Mouse (Mus musculus) urinary bladder, postnatal 36 days (tissue): ENCODE measurements around the gene Ywhag.

ENCODE experiments used
- DNase-seq, 2 experiments: peaks; one replicate each; pipeline ENCODE4 v3.0.0; 2022; ENCODE audit warnings: low spot score in 2 of 2, mixed read lengths in 1 of 2

Ywhag gene

DNA sequence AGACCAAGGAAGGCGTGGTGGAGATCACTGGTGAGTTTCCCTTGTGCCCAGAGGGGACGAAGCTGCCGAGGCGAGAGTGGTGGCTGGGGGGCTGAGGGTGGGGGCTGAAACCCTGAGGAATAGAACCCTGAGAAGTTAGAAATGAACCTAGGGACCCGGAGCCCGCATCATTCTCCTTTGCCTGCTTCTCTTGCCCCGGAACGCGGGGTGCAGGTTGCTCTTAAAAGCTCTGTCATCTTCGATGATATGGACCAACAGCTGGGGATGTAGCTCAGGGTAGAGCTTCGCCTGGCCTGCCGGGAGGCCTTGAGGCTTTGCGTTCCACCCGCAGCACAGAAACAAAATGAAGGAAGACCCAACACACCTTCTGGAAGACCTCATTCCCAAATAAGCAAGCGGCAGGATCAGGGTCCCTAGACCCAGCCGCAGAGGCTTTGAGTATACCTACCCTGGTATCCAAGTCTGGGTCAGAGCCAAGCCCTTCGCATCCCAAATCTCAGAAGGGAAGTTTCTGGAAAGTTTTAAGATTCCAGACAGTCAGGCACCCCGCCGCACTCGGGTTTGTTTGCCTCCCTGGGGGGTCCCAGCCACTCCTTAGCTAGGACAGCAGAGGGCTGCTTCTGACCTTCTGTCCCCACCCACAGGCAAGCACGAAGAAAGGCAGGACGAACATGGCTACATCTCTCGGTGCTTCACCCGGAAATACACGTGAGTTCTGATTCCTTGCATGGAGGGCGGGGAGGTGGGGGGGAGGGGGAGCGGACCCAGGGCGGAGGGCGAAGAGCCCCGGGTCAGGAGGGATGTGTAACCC lies 45.8 kb downstream of the Ywhag start:
- peak in 1 of 2 experiments; percentile 38 for DNase-seq

DNA sequence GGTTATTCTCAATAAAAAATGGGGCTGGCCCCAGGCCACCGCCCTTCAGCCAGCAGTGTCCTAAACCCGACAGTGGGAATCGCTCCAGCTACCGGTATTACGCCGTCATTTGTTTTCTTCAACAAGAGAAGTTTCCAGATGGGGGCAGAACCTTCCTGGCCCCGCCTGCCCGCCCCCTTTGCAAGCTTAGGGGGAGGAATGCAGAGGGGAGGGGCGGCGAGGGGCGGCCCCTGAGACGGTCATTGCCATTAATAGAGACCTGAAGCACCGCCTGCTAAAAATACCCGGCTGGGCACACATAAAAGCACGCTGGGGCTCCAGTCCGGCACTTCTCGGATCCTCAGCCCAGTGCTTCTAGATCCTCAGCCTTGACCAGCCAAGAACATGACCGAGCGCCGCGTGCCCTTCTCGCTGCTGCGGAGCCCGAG lies 46.7 kb downstream of the Ywhag start, which contains the start of gene Hspb1:
TSS of gene Hspb1 (plus strand) at position 245 of the 428 bp plus-strand sequence.
- peak; percentile 86 to 93 for DNase-seq

DNA sequence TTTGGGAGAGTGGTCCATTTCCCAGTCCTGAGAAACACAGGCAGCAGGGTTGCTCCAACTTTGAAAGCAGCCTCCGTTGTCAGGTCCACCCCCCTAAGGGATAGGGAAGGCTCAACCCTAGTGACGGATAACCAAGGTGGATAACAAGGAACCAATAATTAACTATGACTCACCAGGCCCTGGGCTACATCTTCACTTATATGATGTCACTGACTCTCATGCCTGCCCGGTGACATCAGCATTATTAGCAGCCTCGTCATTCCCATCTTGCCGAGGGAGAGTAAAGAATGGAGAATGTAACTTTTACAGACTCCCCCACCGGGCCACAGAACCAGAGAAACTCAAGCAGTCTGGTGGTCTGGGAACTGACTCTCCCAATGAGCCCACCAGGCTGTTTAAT lies 49.8 kb downstream of the Ywhag start:
- no peak for DNase-seq

DNA sequence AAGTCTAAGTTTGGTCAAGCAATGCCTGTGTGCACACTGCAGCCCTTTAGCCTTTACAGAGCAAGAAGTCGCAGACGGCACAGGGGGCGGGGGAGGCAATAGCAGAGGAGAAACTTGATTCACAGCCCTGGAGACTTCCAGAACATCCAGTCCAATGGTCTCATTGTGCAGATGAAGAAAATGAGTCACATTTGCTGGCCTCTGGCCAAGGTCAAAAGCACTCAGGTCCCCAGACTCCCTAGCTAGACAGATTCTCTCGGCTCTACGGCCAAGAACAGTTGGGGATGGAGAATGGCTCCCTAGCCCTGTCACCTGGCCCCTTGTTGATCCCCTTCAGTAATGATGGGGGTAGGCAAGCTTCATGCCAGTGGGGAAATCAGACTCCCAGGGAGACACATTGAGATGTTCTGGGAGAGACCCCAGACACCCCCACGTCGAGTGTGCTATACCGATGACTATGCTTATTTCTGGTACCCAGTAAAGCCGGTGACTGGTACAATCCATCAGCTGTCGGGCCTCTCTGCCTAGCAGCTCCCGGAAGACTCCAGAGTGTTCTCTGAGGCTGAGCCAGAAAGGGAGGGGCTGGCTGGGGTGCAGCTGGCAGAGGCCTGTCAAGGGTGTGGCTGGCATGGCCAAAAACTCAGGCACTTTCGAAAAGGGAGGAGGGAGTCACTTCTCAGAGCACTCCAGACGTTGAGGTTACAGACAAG lies 54.8 kb downstream of the Ywhag start:
- peak; percentile 81 to 91 for DNase-seq

DNA sequence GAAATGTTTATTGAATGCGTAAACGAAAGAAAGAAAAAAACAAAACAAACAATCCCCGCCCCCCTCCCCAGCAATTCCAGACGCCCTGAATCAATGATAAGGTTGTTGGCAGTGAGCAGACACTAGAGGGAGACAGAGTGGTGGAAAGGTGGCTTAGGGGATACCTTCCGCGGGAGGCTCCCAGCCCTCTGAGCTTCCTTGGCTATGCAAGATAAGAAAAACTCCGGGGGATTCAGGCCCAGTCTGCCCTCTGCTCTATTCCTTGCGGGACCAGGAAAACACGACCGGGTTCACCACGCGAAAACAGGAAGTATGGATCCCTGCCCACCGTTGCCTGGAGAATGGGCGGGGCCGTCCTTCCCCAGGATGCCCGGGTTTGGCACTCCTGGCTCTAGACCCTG lies 56.6 kb downstream of the Ywhag start:
- DNase-seq, result peak; percentile 42 to 59

DNA sequence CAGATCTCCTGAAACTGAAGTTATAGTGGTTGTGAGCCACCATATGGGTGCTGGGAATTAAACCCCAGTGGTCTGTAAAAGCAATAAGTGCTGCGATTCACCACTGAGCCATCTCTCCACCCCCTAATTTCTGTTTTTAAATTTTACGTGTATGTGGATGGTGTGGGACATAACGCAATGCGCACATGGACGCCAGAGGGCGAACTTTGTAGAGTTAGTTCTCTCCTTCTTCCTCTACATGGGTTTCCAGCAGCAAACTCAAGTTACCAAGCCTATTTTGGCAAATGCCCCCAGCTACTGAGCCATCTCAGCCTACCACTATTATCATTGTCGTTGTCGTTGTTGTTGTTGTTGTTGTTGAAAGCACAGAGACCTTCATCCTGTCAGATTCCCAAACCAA lies 57.2 kb downstream of the Ywhag start:
- peak; percentile 42 to 70 for DNase-seq

DNA sequence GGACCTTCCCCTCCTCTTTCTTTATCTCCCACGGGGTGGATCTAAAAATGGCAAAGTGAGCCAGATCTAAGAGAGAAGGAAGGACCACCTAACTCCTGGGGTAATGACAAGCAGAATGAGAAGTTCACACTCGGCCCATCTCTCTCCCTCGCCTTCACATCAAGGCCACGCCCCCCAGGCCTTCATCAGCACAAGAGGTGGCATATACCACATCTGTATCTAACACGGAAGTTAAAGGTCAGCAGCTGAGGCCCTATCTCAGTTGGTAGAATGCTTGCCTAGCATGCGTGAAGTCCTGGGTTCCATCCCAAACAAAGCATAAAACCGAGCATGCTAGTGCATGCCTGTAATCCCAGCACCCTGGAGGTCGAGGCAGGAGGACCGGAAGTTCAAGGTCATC lies 60.7 kb downstream of the Ywhag start:
- no peak for DNase-seq

DNA sequence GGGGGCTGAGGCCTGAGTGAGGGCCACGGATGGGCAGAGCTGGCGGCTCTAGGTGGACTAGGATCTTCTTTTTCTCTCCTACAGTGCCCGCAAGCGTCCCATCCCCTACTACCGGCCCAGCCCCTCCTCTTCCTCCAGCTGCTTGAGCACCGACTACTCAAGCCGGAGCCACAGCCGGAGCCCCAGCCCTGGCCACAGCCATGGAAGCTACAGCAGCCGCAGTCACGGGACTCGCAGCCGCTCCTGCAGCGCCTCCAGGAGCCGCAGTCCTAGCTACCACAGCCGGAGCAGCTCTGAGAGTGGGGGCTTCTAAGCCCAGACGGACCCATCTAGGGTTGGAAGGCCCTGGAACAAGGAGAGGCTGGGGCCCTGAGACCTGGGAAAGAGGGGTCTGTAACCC lies 61.4 kb downstream of the Ywhag start:
- no peak for DNase-seq

DNA sequence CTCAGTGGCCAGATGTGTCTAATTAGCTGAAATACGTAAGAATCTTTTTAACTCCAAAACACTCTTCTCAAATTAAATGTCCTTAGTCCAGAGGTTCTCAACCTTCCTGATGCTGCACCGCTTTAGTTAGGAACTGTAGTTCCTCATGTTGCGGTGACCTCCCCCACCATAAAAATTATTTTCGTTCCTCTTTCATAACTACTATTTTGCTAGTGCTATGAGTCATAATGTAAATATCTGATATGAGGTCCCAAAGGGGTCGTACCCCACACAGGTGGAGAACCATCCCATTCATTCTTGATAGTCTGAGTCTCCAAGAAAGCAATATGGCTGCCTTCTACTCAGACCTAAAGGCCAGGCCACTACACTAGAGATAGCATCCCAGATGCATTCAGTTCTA lies 63.9 kb downstream of the Ywhag start:
- DNase-seq, result no peak

DNA sequence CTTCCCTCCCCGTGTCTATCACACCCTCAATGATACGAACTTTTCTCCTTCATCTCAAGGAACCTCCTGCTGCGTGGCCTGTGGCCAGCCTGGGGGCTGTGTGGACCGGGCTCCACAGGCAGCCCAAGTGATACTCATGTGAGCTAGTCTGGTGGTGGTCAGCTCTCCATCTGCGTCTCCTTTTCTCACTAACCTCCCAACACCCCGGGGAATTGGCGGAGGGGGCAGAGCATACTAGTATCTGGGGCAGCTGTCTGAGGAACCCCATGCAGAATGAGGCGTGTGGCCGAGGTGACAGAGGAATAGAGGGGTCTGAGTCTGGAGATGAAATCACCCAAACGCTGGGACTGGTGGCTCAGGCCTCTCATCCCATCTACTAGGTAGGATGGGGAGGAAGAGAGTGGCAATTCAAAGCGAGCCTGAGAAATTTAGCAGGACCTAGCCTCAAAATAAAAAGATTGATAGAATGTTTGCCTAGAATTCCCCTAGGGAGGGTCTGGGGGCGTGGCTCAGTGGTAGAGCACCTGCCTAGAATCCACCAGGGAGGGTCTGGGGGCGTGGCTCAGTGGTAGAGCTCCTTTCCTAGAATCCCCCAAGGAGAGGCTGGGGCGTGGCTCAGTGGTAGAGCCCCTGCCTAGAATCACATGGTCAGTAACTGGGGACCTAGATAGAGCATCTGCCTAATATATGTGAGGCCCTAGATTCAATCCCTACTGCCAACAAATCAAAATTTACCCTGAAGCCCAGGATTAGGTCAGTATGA lies 64.6 kb downstream of the Ywhag start:
- DNase-seq, result no peak

DNA sequence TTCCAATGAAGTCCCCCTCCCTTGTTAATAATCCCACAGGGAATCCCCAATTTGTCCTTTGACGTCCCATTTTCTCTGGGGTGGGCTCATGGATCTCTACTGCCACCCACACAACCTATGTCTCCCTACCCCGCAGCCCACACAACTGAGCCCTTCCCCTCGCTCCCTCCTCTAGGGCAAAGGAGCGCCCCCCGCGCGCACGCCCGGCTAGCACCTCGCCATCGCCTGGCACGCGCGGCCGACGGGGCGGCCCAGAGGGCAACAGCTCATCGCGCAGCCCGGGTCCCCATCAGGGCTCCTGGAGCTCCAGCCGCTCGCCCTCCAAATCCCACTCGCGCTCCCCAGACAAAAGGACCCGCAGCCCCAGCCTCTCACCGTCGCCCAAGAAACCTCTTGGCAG lies 65.8 kb downstream of the Ywhag start:
- DNase-seq, result no peak

DNA sequence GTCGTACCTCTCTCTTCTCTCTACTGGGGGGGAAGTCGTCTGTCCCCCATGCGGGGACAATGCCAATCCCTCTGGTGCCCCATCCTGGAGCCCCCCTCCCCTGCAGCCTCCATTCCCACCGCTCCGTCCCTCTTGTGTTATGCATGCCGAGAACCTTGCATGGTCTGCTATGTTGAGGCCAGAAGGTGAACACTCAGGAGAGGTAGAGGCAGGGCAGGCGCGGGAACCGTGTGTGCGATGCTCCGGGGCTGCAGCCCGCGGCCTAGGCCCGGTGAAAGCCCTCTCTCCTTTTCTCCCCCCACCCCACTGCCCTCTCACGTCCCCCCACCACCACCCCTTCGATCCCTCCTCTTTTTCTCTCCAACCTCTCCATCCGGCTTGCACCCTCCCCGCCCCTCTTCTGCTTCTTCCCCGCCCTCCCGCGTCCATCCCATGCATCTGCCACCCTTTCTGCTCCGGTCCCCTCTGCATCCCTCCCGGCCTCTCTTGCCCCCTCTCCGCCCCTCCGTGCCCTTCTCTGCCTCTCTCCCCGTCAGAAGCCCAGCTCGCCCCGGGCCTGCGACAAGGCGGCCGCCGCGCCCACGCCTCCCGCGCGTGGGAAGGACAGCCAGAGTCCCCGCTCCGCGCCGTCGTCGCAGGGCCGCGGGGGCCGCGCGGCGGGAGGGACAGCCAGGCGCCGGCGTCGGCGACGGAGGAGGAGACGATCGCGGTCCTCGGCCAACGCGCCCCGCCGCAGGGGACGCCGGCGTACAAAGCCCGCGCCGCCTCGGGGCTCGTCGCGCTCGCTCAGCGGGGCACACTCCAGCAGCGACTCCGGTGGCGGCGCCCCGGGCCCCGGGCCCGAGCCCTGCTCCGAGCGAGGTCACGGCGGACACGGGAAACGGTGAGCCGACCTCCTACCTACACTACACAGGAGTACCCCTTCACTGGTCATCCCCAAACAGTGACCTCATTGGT lies 66.5 kb downstream of the Ywhag start:
- no peak for DNase-seq

DNA sequence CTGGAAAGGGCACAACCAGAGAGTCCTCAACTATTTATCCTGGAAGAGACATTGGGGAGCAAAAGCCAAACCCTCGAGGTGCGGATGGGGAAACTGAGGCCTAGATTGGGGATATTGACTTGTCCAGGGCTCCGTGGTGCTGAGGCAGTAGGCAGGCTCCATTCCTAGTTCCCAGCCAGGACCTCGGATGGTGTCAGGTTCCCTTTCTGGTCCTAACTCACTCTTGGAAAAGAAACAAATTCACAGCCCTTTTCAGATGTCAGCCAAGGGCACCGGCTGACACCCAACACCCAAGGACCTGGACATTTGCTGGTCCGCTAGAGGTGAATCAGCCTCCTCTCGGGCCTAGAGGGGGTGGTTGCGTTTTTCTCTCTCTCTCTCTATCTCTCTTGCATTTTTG lies 67.8 kb downstream of the Ywhag start:
- no peak for DNase-seq
